ENCODE assay signal across 8 mouse cellular contexts in the genomic region with DNA sequence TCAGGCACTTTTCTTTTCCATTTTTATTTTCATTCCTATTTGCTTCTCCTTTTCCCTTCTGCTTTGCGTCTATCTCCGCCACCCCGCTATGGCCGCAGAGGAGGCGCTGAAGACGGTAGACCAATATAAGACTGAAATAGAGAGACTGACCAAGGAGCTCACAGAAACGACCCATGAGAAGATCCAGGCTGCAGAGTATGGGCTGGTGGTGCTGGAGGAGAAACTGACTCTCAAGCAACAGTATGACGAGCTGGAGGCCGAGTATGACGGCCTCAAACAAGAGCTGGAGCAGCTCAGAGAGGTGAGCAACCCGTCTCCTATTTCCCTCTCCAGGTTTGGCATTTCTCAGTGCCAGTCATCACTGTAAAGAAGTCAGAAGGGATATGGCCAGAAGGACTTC. TPM values are rescaled to one million over a fixed set of nuclear protein-coding genes. Genes with fewer than 3 reads are reported as not detected.
A peak's percentile ranks its signal among the peaks of the same experiment; 100 is the strongest.
DNase-seq lines count a peak whose midpoint lies in the region; ATAC-seq and TF ChIP-seq lines count a peak whose summit lies in the region.

No protein-coding gene starts in this region.

- H3K27me3 ChIP-seq in C2C12 (ENCODE audit: control insufficient read depth, insufficient read depth, insufficient read length), result no peaks in the 10 kb centered on the region

- DNase-seq in embryo, embryonic 10 days (ENCODE audit: low spot score), result peak; percentile 18
- no peak for DNase-seq in embryo, embryonic 9.5 days (ENCODE audit: extremely low spot score)
- peak; percentile 59 for DNase-seq in cerebellum, adult 9-10 months
- peak; percentile 14 for DNase-seq in large intestine, adult 2 months (ENCODE audit: low read depth, low spot score)
- DNase-seq in ovary, postnatal 10 days (ENCODE audit: low spot score), result no peak

- peak overlapping the region; percentile 76 for H3ac ChIP-seq in C2C12 (ENCODE audit: control insufficient read depth, insufficient read length, low read depth)

- peak overlapping the region; percentile 53 for H3K4me3 ChIP-seq in C2C12 (ENCODE audit: insufficient read depth, poor library complexity, severe bottlenecking)
- peak overlapping the region; percentile 40 for H3K4me3 ChIP-seq in macrophage (ENCODE audit: inconsistent target)

- H3K36me3 ChIP-seq in C2C12 (ENCODE audit: control insufficient read depth, insufficient read depth) (no peaks in the 10 kb centered on the region), macrophage (ENCODE audit: inconsistent target) (no peaks in the 10 kb centered on the region)

- WGBS in large intestine, adult 2 months, result 1% methylated on average over 11 of the region's 11 CpGs
- WGBS in macrophage (ENCODE audit: missing documents), result 3% methylated on average over 11 of the region's 11 CpGs

- H3K79me2 ChIP-seq in C2C12 (ENCODE audit: control insufficient read depth, insufficient read depth), result peaks cover 25% of the 10 kb centered on the region
- no peaks in the 10 kb centered on the region for H3K79me2 ChIP-seq in macrophage (ENCODE audit: inconsistent target)

- no peak for TF ChIP-seq CTCF in C2C12 (IDR thresholded peaks at IDR 0.05; ENCODE audit: control insufficient read depth, insufficient read depth, insufficient read length)

- H3K79me3 ChIP-seq in C2C12 (ENCODE audit: low read depth), result peaks cover 9% of the 10 kb centered on the region

- no peak overlapping the region for H3K27ac ChIP-seq in macrophage

- ATAC-seq in frontal cortex, adult (ENCODE audit: low TSS enrichment), result peak; percentile 55

TF ChIP-seq in C2C12, 6 proteins besides CTCF, POLR2A, EP300 and RAD21:
- TF ChIP-seq MAX (IDR thresholded peaks at IDR 0.05) (no peak), USF1 (IDR thresholded peaks at IDR 0.05; ENCODE audit: low read depth) (no peak), CEBPB (IDR thresholded peaks at IDR 0.05; ENCODE audit: low read depth) (no peak), MYOG (IDR thresholded peaks at IDR 0.05; ENCODE audit: control insufficient read depth, extremely low read depth, insufficient read length) (no peak), FOSL1 (IDR thresholded peaks at IDR 0.05; ENCODE audit: insufficient read depth, low read length, poor library complexity, severe bottlenecking) (no peak), MYOD1 (IDR thresholded peaks at IDR 0.05; ENCODE audit: control insufficient read depth, insufficient read length, low read depth) (no peak)

RNA-seq across cellular contexts. Expression of a gene that starts 0.7 kb away (rescaled TPM):
- 1.2 TPM for polyA plus RNA-seq in C2C12 (2012; fragmentation: generic; extraction: Trizol)
- 0.49 and 1.5 TPM in 2 replicates for polyA plus RNA-seq in large intestine, adult 2 months (2012; rRNA removed)
- 1 to 10 TPM in 12 of 26 experiments, under 1 TPM in 14; 0.17 to 4.8 (median 0.81) TPM for total RNA-seq in macrophage (2018; cell fraction: chromatin; rRNA removed)
- under 1 TPM in 25 of 26 experiments, not detected in 1; 0.06 to 0.44 (median 0.18) TPM for total RNA-seq in macrophage (2018; cell fraction: cytosol; rRNA removed)
- 1 to 10 TPM in 9 of 26 experiments, under 1 TPM in 17; 0.10 to 3.4 (median 0.53) TPM for total RNA-seq in macrophage (2018; cell fraction: nucleus; rRNA removed)
- 0.06 to 0.09 TPM (median 0.06 TPM) in 3 replicates for polyA plus RNA-seq in macrophage (2018)

Comparison
In these comparisons a context has a peak if more than half of its experiments do, and no peak if none do; other contexts are left out.
1. DNase-seq: peak in embryo, embryonic 10 days (single experiment), cerebellum, adult 9-10 months (single experiment) and large intestine, adult 2 months (single experiment); none in embryo, embryonic 9.5 days (single experiment) and ovary, postnatal 10 days (single experiment).